Mouse (Mus musculus) forebrain, embryonic 16.5 days (tissue): ENCODE results near the gene Ugt1a6b. TPM values are rescaled to one million over a fixed set of nuclear protein-coding genes. Genes with fewer than 3 reads are reported as not detected.
"Not testable (repeated sequence)": the region's sequence is repeated elsewhere in the genome, so short reads cannot be mapped to it uniquely, and the experiment has no call there.

ENCODE experiments used
- ATAC-seq: fragments of 200-750 bp; cut with Nextera tagmentation; 2 replicates; pipeline ENCODE4 v1.8.0; 2017; ENCODE audit warnings: mild to moderate bottlenecking, moderate library complexity
- H3K27ac ChIP-seq: fragments of 300-500 bp; sonication (generic); 2 replicates; pipeline ENCODE4 v1.5.1; 2014; ENCODE audit warnings: low read length, control low read depth
- H3K27me3 ChIP-seq: fragments of 300-500 bp; sonication (generic); replicated peaks from 2 replicates; pipeline ENCODE4 v1.6.1; 2014; ENCODE audit warnings: low read length; ENCODE audit not compliant: control insufficient read depth, insufficient read depth
- H3K36me3 ChIP-seq: fragments of 300-500 bp; sonication (generic); 2 replicates; pipeline ENCODE4 v1.6.1; 2014; ENCODE audit not compliant: control insufficient read depth, insufficient read depth
- H3K4me1 ChIP-seq: fragments of 300-500 bp; sonication (generic); replicated peaks from 2 replicates; pipeline ENCODE4 v1.6.1; 2014; ENCODE audit warnings: low read length; ENCODE audit not compliant: control insufficient read depth, insufficient read depth
- H3K4me2 ChIP-seq: fragments of 300-500 bp; sonication (generic); 2 replicates; pipeline ENCODE4 v1.6.1; 2014; ENCODE audit warnings: mild to moderate bottlenecking, low read length, control low read depth
- H3K4me3 ChIP-seq: fragments of 300-500 bp; sonication (generic); replicated peaks from 2 replicates; pipeline ENCODE4 v1.5.1; 2014; ENCODE audit warnings: mild to moderate bottlenecking, low read length, control low read depth
- H3K9ac ChIP-seq: fragments of 300-500 bp; sonication (generic); replicated peaks from 2 replicates; pipeline ENCODE4 v1.6.1; 2014; ENCODE audit warnings: low read depth, low read length, control low read depth
- H3K9me3 ChIP-seq: fragments of 300-500 bp; sonication (generic); 2 replicates; pipeline ENCODE4 v1.6.1; 2016; ENCODE audit warnings: low read length; ENCODE audit not compliant: control insufficient read depth
- WGBS: fragments of 180-500 bp; shearing (Covaris S2); extraction: QIAGEN DNeasy Blood & Tissue Kit; methylation state at CpG from one replicate; pipeline ENCODE4 v1.1.7; 2014; 5-methylcytosine and 5-hydroxymethylcytosine counted together
- polyA plus RNA-seq: library from polyadenylated mRNA; unstranded; fragments of >200 nt; fragmentation: Nextera tagmentation; extraction: Ambion mirVana; gene quantifications from 2 replicates; pipeline ENCODE4 v1.2.1, GENCODE M21; 2015

Ugt1a6b gene
- polyA plus RNA-seq, 1 experiment from 2014 or later: 1.0 TPM

DNA sequence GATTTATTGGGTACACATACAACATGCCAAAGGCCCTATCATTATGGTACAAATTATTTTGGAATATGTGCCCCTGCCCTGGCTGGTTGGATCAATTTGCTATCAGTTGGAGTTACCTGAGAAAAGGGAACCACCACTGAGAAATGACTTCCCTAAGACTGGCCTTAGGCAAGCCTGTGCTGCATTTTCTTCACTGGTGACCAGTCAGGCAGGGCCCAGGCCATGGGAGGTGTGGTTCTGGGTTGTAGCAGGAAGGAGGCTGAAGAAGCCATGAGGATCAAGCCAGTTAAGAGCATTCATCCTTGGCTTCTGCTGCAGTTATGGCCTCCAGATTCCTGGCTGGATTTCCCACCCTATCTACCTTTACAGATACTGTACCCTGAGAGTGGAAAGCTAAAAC is 10.7 kb upstream of the Ugt1a6b start:
- Histone ChIP-seq H3K4me1 (no peaks in the 10 kb centered on the region), H3K27ac (no peak overlapping the region), H3K9ac (no peak overlapping the region), H3K4me3 (no peak overlapping the region), H3K27me3 (no peaks in the 10 kb centered on the region), H3K4me2 (no peak overlapping the region), H3K36me3 (no peaks in the 10 kb centered on the region), H3K9me3 (no peaks in the 10 kb centered on the region)
- no peak for ATAC-seq

DNA sequence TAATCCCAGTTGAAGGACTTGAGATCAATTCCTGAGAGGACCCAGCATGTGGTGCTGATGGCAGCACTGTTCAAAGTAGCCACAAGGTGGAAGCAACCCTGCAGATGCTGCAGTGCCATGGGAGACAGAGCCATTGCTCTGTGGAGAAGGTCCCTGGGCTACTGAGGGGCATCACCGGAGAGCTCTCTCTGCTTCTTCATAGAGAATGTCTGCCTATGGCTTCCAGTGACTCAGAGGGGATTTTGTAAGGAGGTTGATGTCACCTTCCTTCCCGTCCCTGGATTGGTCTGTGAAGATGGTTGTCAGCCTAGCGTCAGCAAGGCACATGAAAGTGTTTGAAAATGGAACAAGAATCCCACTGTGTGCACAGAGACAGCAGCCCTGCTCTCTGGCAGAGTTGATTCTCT is 8.8 kb upstream of the Ugt1a6b start:
- H3K9me3 ChIP-seq, H3K4me2 ChIP-seq, H3K4me1 ChIP-seq, ATAC-seq, H3K4me3 ChIP-seq, H3K9ac ChIP-seq, H3K36me3 ChIP-seq, H3K27me3 ChIP-seq, H3K27ac ChIP-seq: not testable (repeated sequence)
- WGBS: 75% methylated on average over 3 of the region's 3 CpGs

DNA sequence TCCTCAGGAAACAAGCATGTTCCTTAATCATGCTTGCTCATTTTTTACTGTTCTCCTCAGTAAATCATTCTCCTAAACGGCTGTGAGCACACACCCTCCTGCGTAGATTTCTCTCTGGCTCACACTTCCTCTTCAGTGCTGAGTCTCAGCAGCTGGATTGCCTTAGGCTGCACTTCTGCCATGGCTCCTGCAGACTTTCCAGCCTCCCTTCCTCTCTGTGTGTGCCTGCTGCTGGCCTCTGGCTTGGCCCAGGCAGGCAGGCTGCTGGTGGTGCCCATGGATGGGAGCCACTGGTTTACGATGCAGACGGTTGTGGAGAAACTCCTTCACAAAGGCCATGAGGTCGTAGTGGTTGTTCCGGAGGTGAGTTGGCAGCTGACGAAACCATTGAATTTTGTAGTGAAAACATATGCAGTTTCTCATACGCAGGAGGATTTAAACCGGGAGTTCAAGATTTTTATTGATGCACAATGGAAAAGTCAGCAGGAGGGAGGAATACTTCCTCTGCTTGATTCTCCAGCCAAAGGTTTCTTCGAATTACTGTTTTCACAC is 8.0 kb upstream of the Ugt1a6b start, which contains the start of gene Ugt1a7c:
Gene Ugt1a7c (plus strand): TSS at position 122 of the 552 bp plus-strand sequence.
- Histone ChIP-seq H3K9me3 (no peaks in the 10 kb centered on the region), H3K9ac (no peak within 1 kb of the TSS), H3K4me1 (no peaks in the 10 kb centered on the region), H3K4me3 (no peak within 1 kb of the TSS), H3K27ac (no peak within 1 kb of the TSS), H3K27me3 (no peaks in the 10 kb centered on the region), H3K4me2 (no peak within 1 kb of the TSS), H3K36me3 (no peaks in the 10 kb centered on the region)
- WGBS: 65% methylated on average over 10 of the region's 10 CpGs
- ATAC-seq: no peak

- H3K36me3 ChIP-seq, H3K27ac ChIP-seq, H3K27me3 ChIP-seq, H3K4me1 ChIP-seq, H3K4me3 ChIP-seq, H3K9ac ChIP-seq, H3K9me3 ChIP-seq, H3K4me2 ChIP-seq, ATAC-seq: not testable (repeated sequence)
- 88% methylated on average over 3 of the region's 3 CpGs for WGBS
Measured at GRCm38 (mm10) chr1:88098546-88098945, 4.5 kb upstream of the Ugt1a6b start.

DNA sequence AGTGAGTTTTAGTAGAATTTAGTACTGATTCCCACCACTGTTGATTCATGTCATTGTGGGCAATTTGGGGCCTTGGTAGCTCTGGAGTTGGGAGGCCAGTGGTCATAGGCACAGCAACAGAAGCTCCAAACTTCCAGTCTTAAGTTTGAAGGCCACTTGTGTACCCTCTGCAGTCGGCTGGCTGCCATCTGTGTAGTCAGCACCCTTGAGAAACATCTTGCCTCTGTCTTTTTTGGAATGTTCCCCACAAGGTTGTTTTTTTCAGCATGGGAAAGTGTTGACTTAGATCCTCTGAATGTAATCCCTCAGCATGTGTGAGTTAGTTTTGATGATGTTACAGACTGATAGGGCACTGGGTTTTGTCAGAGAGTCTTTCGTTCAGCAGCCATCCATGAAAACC is 3.4 kb upstream of the Ugt1a6b start:
- H3K4me3 ChIP-seq, H3K4me1 ChIP-seq, H3K27ac ChIP-seq, H3K9me3 ChIP-seq, H3K27me3 ChIP-seq, H3K9ac ChIP-seq, H3K36me3 ChIP-seq, ATAC-seq, H3K4me2 ChIP-seq: not testable (repeated sequence)
- 78% methylated on average over 2 of the region's 2 CpGs for WGBS

DNA sequence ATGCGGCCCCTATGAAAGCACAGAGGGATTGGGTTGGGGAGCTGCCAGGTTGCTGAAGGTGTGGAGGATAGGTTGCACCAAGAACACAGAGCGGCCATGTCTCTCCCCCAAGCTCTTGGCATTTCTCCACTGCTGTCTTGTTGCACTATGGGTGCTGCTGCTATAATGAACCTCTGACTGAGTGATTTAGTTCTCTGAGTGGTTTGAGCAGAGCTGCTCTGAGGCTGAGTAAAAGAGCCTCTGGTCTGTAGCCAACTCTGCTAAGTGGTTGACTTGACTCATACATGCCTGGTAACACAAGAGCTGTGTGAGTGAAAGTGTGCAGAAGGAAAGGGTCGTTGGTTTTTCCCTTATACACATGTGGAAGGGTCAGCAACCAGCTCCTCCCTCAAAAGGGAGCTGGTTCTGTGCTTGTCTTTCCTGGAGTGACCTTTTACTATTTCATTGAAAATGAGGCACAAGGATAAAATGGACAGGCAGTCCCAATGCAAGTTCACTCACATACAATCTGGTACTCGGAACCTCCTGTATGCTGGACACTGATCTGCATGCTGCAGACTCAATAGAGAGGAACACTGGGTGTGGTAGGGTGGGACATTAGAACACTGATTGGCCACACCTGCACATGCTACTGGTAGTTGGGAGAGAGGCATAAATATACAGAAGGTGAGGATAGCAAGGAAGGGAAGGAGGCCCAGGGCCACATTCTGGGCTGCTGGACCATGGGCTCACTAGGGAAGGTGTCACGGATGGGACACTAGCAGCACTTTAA is 831 bp downstream of the Ugt1a6b start:
- 80% methylated on average over 4 of the region's 5 CpGs for WGBS
- not testable (repeated sequence) for H3K9ac ChIP-seq

GRCm38 (mm10) chr1:88104667-88105430 is 1.8 kb downstream of the Ugt1a6b start:
- WGBS: 97% methylated on average over 1 of the region's 1 CpGs

More for the DNA sequence above, 831 bp downstream of the Ugt1a6b start:
- H3K36me3 ChIP-seq, H3K9me3 ChIP-seq, H3K4me1 ChIP-seq, H3K4me2 ChIP-seq, H3K27me3 ChIP-seq, H3K27ac ChIP-seq, ATAC-seq, H3K4me3 ChIP-seq: not testable (repeated sequence)

DNA sequence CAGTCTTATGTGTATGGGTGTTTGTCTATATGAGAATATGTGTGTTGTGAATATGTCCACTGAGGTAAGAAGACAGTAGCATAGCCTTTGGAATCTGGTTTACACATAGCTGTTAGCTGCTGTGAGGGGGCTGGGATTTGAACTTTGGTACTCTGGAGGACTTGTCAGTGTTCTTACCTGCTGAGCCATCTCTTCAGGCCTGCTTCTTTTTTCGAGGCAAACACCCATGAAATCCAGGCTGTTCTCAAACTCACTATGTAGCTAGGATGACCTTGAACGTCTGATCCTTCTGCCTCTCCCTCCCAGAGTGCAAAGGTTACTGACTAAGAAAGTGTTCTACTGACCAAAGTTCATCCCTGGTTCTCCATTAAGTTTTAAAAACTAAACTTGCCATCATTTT is 2.6 kb downstream of the Ugt1a6b start:
- Histone ChIP-seq H3K27ac (no peak overlapping the region), H3K36me3 (no peaks in the 10 kb centered on the region), H3K4me1 (no peaks in the 10 kb centered on the region), H3K9me3 (no peaks in the 10 kb centered on the region), H3K9ac (no peak overlapping the region), H3K27me3 (no peaks in the 10 kb centered on the region), H3K4me3 (no peak overlapping the region), H3K4me2 (no peak overlapping the region)
- ATAC-seq: no peak
- WGBS: 80% methylated on average over 2 of the region's 2 CpGs

More at GRCm38 (mm10) chr1:88104667-88105430, 1.8 kb downstream of the Ugt1a6b start:
- Histone ChIP-seq H3K9ac (no peak overlapping the region), H3K4me1 (no peaks in the 10 kb centered on the region), H3K36me3 (no peaks in the 10 kb centered on the region), H3K9me3 (no peaks in the 10 kb centered on the region), H3K4me2 (no peak overlapping the region), H3K27ac (no peak overlapping the region), H3K27me3 (no peaks in the 10 kb centered on the region), H3K4me3 (no peak overlapping the region)
- ATAC-seq: no peak

DNA sequence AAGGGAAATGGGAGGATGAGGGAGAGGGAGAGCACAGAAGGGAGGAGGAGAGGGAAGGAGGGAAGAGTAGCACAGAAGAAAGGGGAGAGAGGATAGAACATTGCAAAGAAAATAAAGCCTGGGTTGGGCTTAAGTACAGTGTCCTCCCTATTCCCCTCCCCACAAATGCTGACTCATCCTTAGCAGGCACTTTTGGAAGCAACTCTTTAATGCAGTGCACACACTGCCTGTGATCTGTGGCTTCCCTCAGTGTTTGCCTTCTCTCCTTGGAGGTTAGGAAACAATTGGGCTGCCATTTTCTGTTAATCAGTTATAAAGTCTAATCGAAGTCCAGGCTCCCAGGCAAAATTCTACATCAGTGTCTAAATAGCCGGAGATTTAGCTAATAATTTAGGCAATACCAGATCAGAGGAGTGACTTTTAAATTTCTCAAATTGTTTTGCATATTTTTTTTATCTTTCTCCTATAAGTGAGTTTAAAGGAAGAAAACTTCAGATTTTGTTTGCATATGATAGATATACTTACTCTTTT is 6.0 kb downstream of the Ugt1a6b start:
- not testable (repeated sequence) for ATAC-seq, H3K27me3 ChIP-seq, H3K4me1 ChIP-seq, H3K9me3 ChIP-seq, H3K9ac ChIP-seq, H3K4me2 ChIP-seq, H3K27ac ChIP-seq, H3K4me3 ChIP-seq, H3K36me3 ChIP-seq
- 84% methylated on average over 2 of the region's 2 CpGs for WGBS
